Mouse (Mus musculus): Measurements from ENCODE around the gene Spg7. TPM values are rescaled to one million over a fixed set of nuclear protein-coding genes. Genes with fewer than 3 reads are reported as not detected.

Spg7 gene
- total and polyA plus RNA-seq, 3 experiments, result 28.9 to 36.0 TPM; not detected in 1

DNA sequence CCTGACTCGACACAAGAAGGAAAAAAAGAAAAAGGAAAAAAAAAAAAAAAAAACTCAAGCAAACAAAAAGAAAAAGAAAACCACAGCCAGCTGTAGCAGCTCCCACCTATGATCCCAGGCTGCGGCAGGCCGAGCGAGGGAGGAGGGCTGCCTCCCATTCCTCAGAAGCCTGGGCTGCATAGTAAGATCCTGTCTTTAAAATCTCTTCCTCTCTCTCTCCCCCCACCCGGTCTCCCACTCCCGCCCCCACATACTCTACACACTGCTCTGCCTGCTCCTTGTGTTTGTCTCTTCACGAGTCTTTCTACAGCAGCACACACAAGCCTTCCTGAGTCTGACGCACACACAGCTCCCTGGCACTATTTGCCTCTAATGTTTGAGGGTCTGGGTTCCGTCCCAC is 59.3 kb downstream of the Spg7 start:
- Histone ChIP-seq H3K27ac (ENCODE audit: control insufficient read depth, low read depth, low read length) (no peak overlapping the region), H3K4me3 (ENCODE audit: control insufficient read depth in 1 of 2, insufficient read depth in 1 of 2, low read depth in 2 of 2, low read length in 2 of 2) (no peak overlapping the region), H3K36me3 (ENCODE audit: control insufficient read depth in 1 of 2, insufficient read depth in 2 of 2, low read length in 2 of 2) (peaks cover 0 to 3% of the 10 kb centered on the region in 2 experiments; a peak in 1 of 4 replicates), H3K79me2 (ENCODE audit: control insufficient read depth, insufficient read depth, low read length, poor library complexity) (no peaks in the 10 kb centered on the region), H3K9me3 (replicated peaks; ENCODE audit: insufficient read depth, low read length) (no peaks in the 10 kb centered on the region), H3K9ac (ENCODE audit: control insufficient read depth, low read depth, low read length, poor library complexity, severe bottlenecking) (no peak overlapping the region), H3K27me3 (ENCODE audit: control insufficient read depth in 1 of 2, insufficient read depth in 2 of 2, low read length in 2 of 2) (no peaks in the 10 kb centered on the region), H3K4me1 (ENCODE audit: control insufficient read depth in 1 of 2, insufficient read depth in 2 of 2, low read length in 2 of 2) (peaks cover 5 to 16% of the 10 kb centered on the region in 2 experiments; a peak in 3 of 4 replicates)
- DNase-seq (ENCODE audit: low read depth, low spot score), result no peak
- TF ChIP-seq ZKSCAN1 (IDR thresholded peaks at IDR 0.05; ENCODE audit: low read depth, low read length), result no peak
- TF ChIP-seq MEF2A (IDR thresholded peaks at IDR 0.05; ENCODE audit: extremely low read depth, insufficient replicate concordance, low read depth, low read length, poor library complexity, severe bottlenecking), result no peak
- TF ChIP-seq POLR2AphosphoS2 (IDR thresholded peaks at IDR 0.05; ENCODE audit: low read length), result no peak
- no peak for TF ChIP-seq CTCF (IDR thresholded peaks at IDR 0.05 in 2 of 3, conservative IDR thresholded peaks at IDR 0.05 in 1 of 3; ENCODE audit: control insufficient read depth in 1 of 3, insufficient read depth in 1 of 3, low read depth in 2 of 3, low read length in 3 of 3, poor library complexity in 1 of 3, severe bottlenecking in 1 of 3)
- TF ChIP-seq MYC (IDR thresholded peaks at IDR 0.05; ENCODE audit: low read depth, low read length), result no peak
- no peak for TF ChIP-seq USF1 (IDR thresholded peaks at IDR 0.05; ENCODE audit: low read depth, low read length)
- TF ChIP-seq CHD1 (IDR thresholded peaks at IDR 0.05; ENCODE audit: low read depth, low read length), result no peak
- no peak for TF ChIP-seq POLR2AphosphoS5 (IDR thresholded peaks at IDR 0.05; ENCODE audit: borderline replicate concordance, low read depth, low read length)

DNA sequence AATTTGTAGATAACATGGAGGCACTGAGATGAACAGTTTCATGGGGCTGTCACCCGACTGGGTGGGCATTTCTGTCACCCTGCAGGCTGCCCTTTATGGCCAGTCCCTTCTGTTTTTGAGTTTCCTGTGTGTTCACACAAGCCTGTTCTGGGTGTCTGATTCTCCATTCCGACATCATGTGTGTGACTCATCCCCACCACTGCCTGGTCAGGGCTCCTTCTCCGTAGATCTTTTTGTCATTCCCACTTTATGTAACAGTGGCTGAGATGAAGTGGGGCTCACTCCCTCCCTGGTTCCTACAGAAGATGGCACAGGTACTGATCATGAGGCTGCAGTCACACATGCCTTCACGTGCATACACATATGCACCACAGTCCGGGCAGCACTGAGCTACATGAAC is 59.9 kb downstream of the Spg7 start:
- Histone ChIP-seq H3K9ac (ENCODE audit: control insufficient read depth, low read depth, low read length, poor library complexity, severe bottlenecking) (no peak overlapping the region), H3K9me3 (replicated peaks; ENCODE audit: insufficient read depth, low read length) (no peaks in the 10 kb centered on the region), H3K79me2 (ENCODE audit: control insufficient read depth, insufficient read depth, low read length, poor library complexity) (no peaks in the 10 kb centered on the region), H3K27ac (ENCODE audit: control insufficient read depth, low read depth, low read length) (no peak overlapping the region), H3K4me3 (ENCODE audit: control insufficient read depth in 1 of 2, insufficient read depth in 1 of 2, low read depth in 2 of 2, low read length in 2 of 2) (no peak overlapping the region), H3K36me3 (ENCODE audit: control insufficient read depth in 1 of 2, insufficient read depth in 2 of 2, low read length in 2 of 2) (peaks cover 0 to 3% of the 10 kb centered on the region in 2 experiments; a peak in 1 of 4 replicates), H3K27me3 (ENCODE audit: control insufficient read depth in 1 of 2, insufficient read depth in 2 of 2, low read length in 2 of 2) (no peaks in the 10 kb centered on the region), H3K4me1 (ENCODE audit: control insufficient read depth in 1 of 2, insufficient read depth in 2 of 2, low read length in 2 of 2) (peaks cover 4 to 13% of the 10 kb centered on the region in 2 experiments; a peak in 3 of 4 replicates)
- no peak for DNase-seq (ENCODE audit: low read depth, low spot score)
- TF ChIP-seq CTCF (IDR thresholded peaks at IDR 0.05 in 2 of 3, conservative IDR thresholded peaks at IDR 0.05 in 1 of 3; ENCODE audit: control insufficient read depth in 1 of 3, insufficient read depth in 1 of 3, low read depth in 2 of 3, low read length in 3 of 3, poor library complexity in 1 of 3, severe bottlenecking in 1 of 3) (no peak), GABPA (IDR thresholded peaks at IDR 0.05; ENCODE audit: low read depth, low read length) (no peak), CHD1 (IDR thresholded peaks at IDR 0.05; ENCODE audit: low read depth, low read length) (no peak), UBTF (IDR thresholded peaks at IDR 0.05; ENCODE audit: borderline replicate concordance, insufficient read depth, low read depth, low read length) (no peak), SMC3 (IDR thresholded peaks at IDR 0.05; ENCODE audit: low read depth, low read length) (no peak), ZKSCAN1 (IDR thresholded peaks at IDR 0.05; ENCODE audit: low read depth, low read length) (no peak), ZMIZ1 (IDR thresholded peaks at IDR 0.05; ENCODE audit: low read depth, low read length) (no peak), MAX (IDR thresholded peaks at IDR 0.05; ENCODE audit: low read length) (no peak), ZC3H11A (IDR thresholded peaks at IDR 0.05; ENCODE audit: low read depth, low read length) (no peak), MYC (IDR thresholded peaks at IDR 0.05; ENCODE audit: low read depth, low read length) (no peak), NRF1 (IDR thresholded peaks at IDR 0.05; ENCODE audit: insufficient read depth, low read depth, low read length, poor library complexity, severe bottlenecking) (no peak)

Measured in MEL (cell line).